Mouse (Mus musculus) gonadal fat pad, adult 2 months (tissue): ENCODE measurements around the gene Ss18l2. TPM values are rescaled to one million over a fixed set of nuclear protein-coding genes. Genes with fewer than 3 reads are reported as not detected.

Experiments used
- DNase-seq: peaks from one replicate; pipeline ENCODE4 v3.0.0-alpha.2; 2012; ENCODE audit warnings: low read depth
- polyA plus RNA-seq: library from polyadenylated mRNA; depleted of rRNA; stranded (reverse); fragments of >200 nt; gene quantifications from 2 replicates; pipeline ENCODE4 v1.2.3, GENCODE M21; 2012; rRNA removed

The Ss18l2 gene
- polyA plus RNA-seq, result 35.9 and 43.4 TPM in 2 replicates

- DNase-seq, result peak; percentile 91
These were observed at the start of gene Ss18l2 for GRCm38 (mm10) chr9:121709898-121710583. Gene Ss18l2, plus strand, starts transcription at chr9:121710329.

GRCm38 (mm10) chr9:121663467-121663866 lies 46.7 kb upstream of the Ss18l2 start:
- DNase-seq, result no peak

GRCm38 (mm10) chr9:121664104-121664503 lies 46.0 kb upstream of the Ss18l2 start:
- DNase-seq, result no peak

GRCm38 (mm10) chr9:121666957-121667630 lies 43.0 kb upstream of the Ss18l2 start:
- no peak for DNase-seq

- no peak for DNase-seq
These were observed 42.3 kb upstream of the Ss18l2 start for GRCm38 (mm10) chr9:121667822-121668221.

GRCm38 (mm10) chr9:121669348-121669791 lies 40.8 kb upstream of the Ss18l2 start:
- no peak for DNase-seq

- no peak for DNase-seq
These were observed 38.8 kb upstream of the Ss18l2 start for GRCm38 (mm10) chr9:121671300-121671699.

GRCm38 (mm10) chr9:121672311-121672710 lies 37.8 kb upstream of the Ss18l2 start:
- no peak for DNase-seq

- no peak for DNase-seq
These were observed 36.4 kb upstream of the Ss18l2 start for GRCm38 (mm10) chr9:121673716-121674115.

GRCm38 (mm10) chr9:121675011-121675410 lies 35.1 kb upstream of the Ss18l2 start:
- DNase-seq, result no peak

- no peak for DNase-seq
These were observed 34.6 kb upstream of the Ss18l2 start for GRCm38 (mm10) chr9:121675556-121675955.

GRCm38 (mm10) chr9:121677069-121677468 lies 33.1 kb upstream of the Ss18l2 start:
- DNase-seq, result no peak

- no peak for DNase-seq
These were observed 32.7 kb upstream of the Ss18l2 start for GRCm38 (mm10) chr9:121677476-121677875.

- DNase-seq, result no peak
These were observed 30.6 kb upstream of the Ss18l2 start for GRCm38 (mm10) chr9:121679549-121679948.

- DNase-seq, result no peak
These were observed 28.9 kb upstream of the Ss18l2 start for GRCm38 (mm10) chr9:121681191-121681590.

GRCm38 (mm10) chr9:121682037-121682680 lies 28.0 kb upstream of the Ss18l2 start:
- DNase-seq, result no peak

- DNase-seq, result no peak
These were observed 25.4 kb upstream of the Ss18l2 start for GRCm38 (mm10) chr9:121684702-121685101.

- DNase-seq, result no peak
These were observed 19.9 kb upstream of the Ss18l2 start for GRCm38 (mm10) chr9:121690200-121690651.

GRCm38 (mm10) chr9:121690734-121691133 lies 19.4 kb upstream of the Ss18l2 start:
- no peak for DNase-seq

GRCm38 (mm10) chr9:121694736-121695135 lies 15.4 kb upstream of the Ss18l2 start:
- no peak for DNase-seq

- DNase-seq, result no peak
These were observed 13.5 kb upstream of the Ss18l2 start for GRCm38 (mm10) chr9:121696626-121697025.

- DNase-seq, result no peak
These were observed 12.7 kb upstream of the Ss18l2 start for GRCm38 (mm10) chr9:121697150-121698049.
